Mouse (Mus musculus): Measurements from ENCODE around the gene Dnajc14. TPM values are rescaled to one million over a fixed set of nuclear protein-coding genes. Genes with fewer than 3 reads are reported as not detected.

Dnajc14 gene
- polyA plus RNA-seq, 1 experiment: 31.2 TPM

- no peak overlapping the region for H3K4me3 ChIP-seq (ENCODE audit: insufficient read depth, poor library complexity, severe bottlenecking)
- H3K79me3 ChIP-seq (ENCODE audit: low read depth): peaks cover 15% of the 10 kb centered on the region
- H3K36me3 ChIP-seq (ENCODE audit: control insufficient read depth, insufficient read depth): peaks cover 92% of the 10 kb centered on the region
- no peaks in the 10 kb centered on the region for H3K27me3 ChIP-seq (ENCODE audit: control insufficient read depth, insufficient read depth, insufficient read length)
- TF ChIP-seq CTCF (IDR thresholded peaks at IDR 0.05; ENCODE audit: control insufficient read depth, insufficient read depth, insufficient read length): no peak
- TF ChIP-seq USF1 (IDR thresholded peaks at IDR 0.05; ENCODE audit: low read depth): no peak
- no peak for TF ChIP-seq CEBPB (IDR thresholded peaks at IDR 0.05; ENCODE audit: low read depth)
- TF ChIP-seq MYOG (IDR thresholded peaks at IDR 0.05; ENCODE audit: control insufficient read depth, extremely low read depth, insufficient read length): no peak
- TF ChIP-seq MYOD1 (IDR thresholded peaks at IDR 0.05; ENCODE audit: control insufficient read depth, insufficient read length, low read depth): no peak
- TF ChIP-seq MAX (IDR thresholded peaks at IDR 0.05): no peak
- no peak overlapping the region for H3ac ChIP-seq (ENCODE audit: control insufficient read depth, insufficient read length, low read depth)
- peaks cover 35% of the 10 kb centered on the region for H3K79me2 ChIP-seq (ENCODE audit: control insufficient read depth, insufficient read depth)
Measured at GRCm38 (mm10) chr10:128839434-128839833, 35.6 kb downstream of the Dnajc14 start.

- H3K27me3 ChIP-seq (ENCODE audit: control insufficient read depth, insufficient read depth, insufficient read length): no peaks in the 10 kb centered on the region
- TF ChIP-seq MAX (IDR thresholded peaks at IDR 0.05) (no peak), USF1 (IDR thresholded peaks at IDR 0.05; ENCODE audit: low read depth) (no peak), FOSL1 (IDR thresholded peaks at IDR 0.05; ENCODE audit: insufficient read depth, low read length, poor library complexity, severe bottlenecking) (no peak), CEBPB (IDR thresholded peaks at IDR 0.05; ENCODE audit: low read depth) (no peak), MYOG (IDR thresholded peaks at IDR 0.05; ENCODE audit: control insufficient read depth, extremely low read depth, insufficient read length) (no peak), CTCF (IDR thresholded peaks at IDR 0.05; ENCODE audit: control insufficient read depth, insufficient read depth, insufficient read length) (no peak), MYOD1 (IDR thresholded peaks at IDR 0.05; ENCODE audit: control insufficient read depth, insufficient read length, low read depth) (no peak)
- peaks cover 11% of the 10 kb centered on the region for H3K79me3 ChIP-seq (ENCODE audit: low read depth)
- H3ac ChIP-seq (ENCODE audit: control insufficient read depth, insufficient read length, low read depth): no peak overlapping the region
- peaks cover 90% of the 10 kb centered on the region for H3K36me3 ChIP-seq (ENCODE audit: control insufficient read depth, insufficient read depth)
- no peak overlapping the region for H3K4me3 ChIP-seq (ENCODE audit: insufficient read depth, poor library complexity, severe bottlenecking)
- peaks cover 31% of the 10 kb centered on the region for H3K79me2 ChIP-seq (ENCODE audit: control insufficient read depth, insufficient read depth)
Measured at GRCm38 (mm10) chr10:128840612-128841011, 36.8 kb downstream of the Dnajc14 start.

- TF ChIP-seq CEBPB (IDR thresholded peaks at IDR 0.05; ENCODE audit: low read depth): no peak
- TF ChIP-seq MYOD1 (IDR thresholded peaks at IDR 0.05; ENCODE audit: control insufficient read depth, insufficient read length, low read depth): no peak
- no peak for TF ChIP-seq MAX (IDR thresholded peaks at IDR 0.05)
- no peak for TF ChIP-seq MYOG (IDR thresholded peaks at IDR 0.05; ENCODE audit: control insufficient read depth, extremely low read depth, insufficient read length)
- TF ChIP-seq FOSL1 (IDR thresholded peaks at IDR 0.05; ENCODE audit: insufficient read depth, low read length, poor library complexity, severe bottlenecking): no peak
- no peak for TF ChIP-seq USF1 (IDR thresholded peaks at IDR 0.05; ENCODE audit: low read depth)
- no peak for TF ChIP-seq CTCF (IDR thresholded peaks at IDR 0.05; ENCODE audit: control insufficient read depth, insufficient read depth, insufficient read length)
- Histone ChIP-seq H3K27me3 (ENCODE audit: control insufficient read depth, insufficient read depth, insufficient read length) (no peaks in the 10 kb centered on the region), H3ac (ENCODE audit: control insufficient read depth, insufficient read length, low read depth) (no peak overlapping the region), H3K36me3 (ENCODE audit: control insufficient read depth, insufficient read depth) (peaks cover 90% of the 10 kb centered on the region), H3K79me2 (ENCODE audit: control insufficient read depth, insufficient read depth) (peaks cover 5% of the 10 kb centered on the region), H3K4me3 (ENCODE audit: insufficient read depth, poor library complexity, severe bottlenecking) (no peak overlapping the region), H3K79me3 (ENCODE audit: low read depth) (no peaks in the 10 kb centered on the region)
Measured at GRCm38 (mm10) chr10:128843260-128843659, 39.4 kb downstream of the Dnajc14 start.

GRCm38 (mm10) chr10:128845516-128845915 is 41.7 kb downstream of the Dnajc14 start:
- Histone ChIP-seq H3K36me3 (ENCODE audit: control insufficient read depth, insufficient read depth) (peaks cover 91% of the 10 kb centered on the region), H3ac (ENCODE audit: control insufficient read depth, insufficient read length, low read depth) (no peak overlapping the region), H3K79me2 (ENCODE audit: control insufficient read depth, insufficient read depth) (no peaks in the 10 kb centered on the region), H3K27me3 (ENCODE audit: control insufficient read depth, insufficient read depth, insufficient read length) (no peaks in the 10 kb centered on the region), H3K79me3 (ENCODE audit: low read depth) (no peaks in the 10 kb centered on the region), H3K4me3 (ENCODE audit: insufficient read depth, poor library complexity, severe bottlenecking) (no peak overlapping the region)
- TF ChIP-seq MYOG (IDR thresholded peaks at IDR 0.05; ENCODE audit: control insufficient read depth, extremely low read depth, insufficient read length) (no peak), FOSL1 (IDR thresholded peaks at IDR 0.05; ENCODE audit: insufficient read depth, low read length, poor library complexity, severe bottlenecking) (no peak), MAX (IDR thresholded peaks at IDR 0.05) (no peak), CEBPB (IDR thresholded peaks at IDR 0.05; ENCODE audit: low read depth) (no peak), CTCF (IDR thresholded peaks at IDR 0.05; ENCODE audit: control insufficient read depth, insufficient read depth, insufficient read length) (no peak)

GRCm38 (mm10) chr10:128846664-128847063 is 42.8 kb downstream of the Dnajc14 start:
- TF ChIP-seq MYOG (IDR thresholded peaks at IDR 0.05; ENCODE audit: control insufficient read depth, extremely low read depth, insufficient read length) (no peak), CEBPB (IDR thresholded peaks at IDR 0.05; ENCODE audit: low read depth) (no peak), USF1 (IDR thresholded peaks at IDR 0.05; ENCODE audit: low read depth) (no peak), MYOD1 (IDR thresholded peaks at IDR 0.05; ENCODE audit: control insufficient read depth, insufficient read length, low read depth) (no peak), FOSL1 (IDR thresholded peaks at IDR 0.05; ENCODE audit: insufficient read depth, low read length, poor library complexity, severe bottlenecking) (no peak)
- Histone ChIP-seq H3K4me3 (ENCODE audit: insufficient read depth, poor library complexity, severe bottlenecking) (no peak overlapping the region), H3K79me2 (ENCODE audit: control insufficient read depth, insufficient read depth) (no peaks in the 10 kb centered on the region)

GRCm38 (mm10) chr10:128848426-128848825 is 44.6 kb downstream of the Dnajc14 start:
- peaks cover 90% of the 10 kb centered on the region for H3K36me3 ChIP-seq (ENCODE audit: control insufficient read depth, insufficient read depth)
- H3K79me3 ChIP-seq (ENCODE audit: low read depth): no peaks in the 10 kb centered on the region
- H3K4me3 ChIP-seq (ENCODE audit: insufficient read depth, poor library complexity, severe bottlenecking): no peak overlapping the region
- TF ChIP-seq USF1 (IDR thresholded peaks at IDR 0.05; ENCODE audit: low read depth): no peak
- no peak for TF ChIP-seq CEBPB (IDR thresholded peaks at IDR 0.05; ENCODE audit: low read depth)
- no peak for TF ChIP-seq FOSL1 (IDR thresholded peaks at IDR 0.05; ENCODE audit: insufficient read depth, low read length, poor library complexity, severe bottlenecking)
- TF ChIP-seq MYOD1 (IDR thresholded peaks at IDR 0.05; ENCODE audit: control insufficient read depth, insufficient read length, low read depth): no peak
- no peak for TF ChIP-seq MYOG (IDR thresholded peaks at IDR 0.05; ENCODE audit: control insufficient read depth, extremely low read depth, insufficient read length)
- TF ChIP-seq CTCF (IDR thresholded peaks at IDR 0.05; ENCODE audit: control insufficient read depth, insufficient read depth, insufficient read length): no peak
- TF ChIP-seq MAX (IDR thresholded peaks at IDR 0.05): no peak
- H3ac ChIP-seq (ENCODE audit: control insufficient read depth, insufficient read length, low read depth): no peak overlapping the region
- no peaks in the 10 kb centered on the region for H3K79me2 ChIP-seq (ENCODE audit: control insufficient read depth, insufficient read depth)
- H3K27me3 ChIP-seq (ENCODE audit: control insufficient read depth, insufficient read depth, insufficient read length): no peaks in the 10 kb centered on the region

More at GRCm38 (mm10) chr10:128846664-128847063, 42.8 kb downstream of the Dnajc14 start:
- H3ac ChIP-seq (ENCODE audit: control insufficient read depth, insufficient read length, low read depth): no peak overlapping the region
- H3K79me3 ChIP-seq (ENCODE audit: low read depth): no peaks in the 10 kb centered on the region
- H3K36me3 ChIP-seq (ENCODE audit: control insufficient read depth, insufficient read depth): peaks cover 90% of the 10 kb centered on the region
- no peaks in the 10 kb centered on the region for H3K27me3 ChIP-seq (ENCODE audit: control insufficient read depth, insufficient read depth, insufficient read length)

All from C2C12 (cell line).